Mouse (Mus musculus) layer of hippocampus, adult 9-10 months (tissue): Measurements from ENCODE around the gene Nrm.

Experiments
- DNase-seq: peaks from one replicate; pipeline ENCODE4 v3.0.0; 2022; ENCODE audit warnings: low spot score

The Nrm gene

GRCm38 (mm10) chr17:35861198-35861857 lies at the start of gene Nrm:
Nrm (plus strand) TSS chr17:35861318.
- no peak for DNase-seq

- no peak for DNase-seq
Observed at GRCm38 (mm10) chr17:35812307-35812706, 48.8 kb upstream of the Nrm start.

- no peak for DNase-seq
Observed at GRCm38 (mm10) chr17:35812736-35813135, 48.4 kb upstream of the Nrm start.

GRCm38 (mm10) chr17:35813245-35813647 lies 47.9 kb upstream of the Nrm start:
- no peak for DNase-seq

GRCm38 (mm10) chr17:35813653-35814052 lies 47.5 kb upstream of the Nrm start:
- DNase-seq = no peak

- DNase-seq = no peak
Observed at GRCm38 (mm10) chr17:35814678-35815077, 46.4 kb upstream of the Nrm start.

GRCm38 (mm10) chr17:35815836-35816235 lies 45.3 kb upstream of the Nrm start:
- no peak for DNase-seq

GRCm38 (mm10) chr17:35816686-35817085 lies 44.4 kb upstream of the Nrm start:
- no peak for DNase-seq

GRCm38 (mm10) chr17:35817226-35817625 lies 43.9 kb upstream of the Nrm start:
- DNase-seq = no peak

- no peak for DNase-seq
Observed at GRCm38 (mm10) chr17:35820111-35820510, 41.0 kb upstream of the Nrm start.

- no peak for DNase-seq
Observed at GRCm38 (mm10) chr17:35821439-35822430, 39.4 kb upstream of the Nrm start, which contains the start of gene Ier3. Ier3 (plus strand) TSS chr17:35821684.

- no peak for DNase-seq
Observed at GRCm38 (mm10) chr17:35822564-35822963, 38.6 kb upstream of the Nrm start.

GRCm38 (mm10) chr17:35822964-35823937 lies 37.9 kb upstream of the Nrm start, which contains the start of gene Flot1:
Flot1 (plus strand) TSS chr17:35823230.
- no peak for DNase-seq

- no peak for DNase-seq
Observed at GRCm38 (mm10) chr17:35824402-35824801, 36.7 kb upstream of the Nrm start.

- DNase-seq = no peak
Observed at GRCm38 (mm10) chr17:35825109-35825850, 35.8 kb upstream of the Nrm start.

- DNase-seq = no peak
Observed at GRCm38 (mm10) chr17:35829737-35830136, 31.4 kb upstream of the Nrm start.

GRCm38 (mm10) chr17:35832400-35833238 lies 28.5 kb upstream of the Nrm start:
- no peak for DNase-seq

GRCm38 (mm10) chr17:35833239-35833751 lies 27.8 kb upstream of the Nrm start:
- DNase-seq = no peak

GRCm38 (mm10) chr17:35833894-35834293 lies 27.2 kb upstream of the Nrm start:
- DNase-seq = no peak
